Mouse (Mus musculus): ENCODE results near the gene Bms1. TPM values are rescaled to one million over a fixed set of nuclear protein-coding genes. Genes with fewer than 3 reads are reported as not detected.

Gene Bms1
- 14.1 and 24.4 TPM in 2 replicates for polyA plus RNA-seq (2012; rRNA removed)
- polyA plus RNA-seq (2014; fragmentation: Nextera tagmentation; extraction: Ambion mirVana), result 31.1 and 35.8 TPM in 2 replicates

- peak; percentile 84; the same call in 1 of the 2 replicates for TF ChIP-seq POLR2A (IDR thresholded peaks at IDR 0.05; ENCODE audit: borderline replicate concordance, extremely low read depth, insufficient read depth, insufficient read length)
- Histone ChIP-seq H3K4me1 (ENCODE audit: control insufficient read depth, insufficient read depth, low read length) (peaks cover 7% of the 10 kb centered on the region), H3K4me3 (replicated peaks; ENCODE audit: low read length) (peak within 1 kb of the TSS; percentile 100), H3K4me2 (replicated peaks; ENCODE audit: low read depth, low read length, severe bottlenecking) (peak within 1 kb of the TSS; percentile 64), H3K27ac (replicated peaks; ENCODE audit: low read depth, low read length) (peak within 1 kb of the TSS; percentile 78), H3K9ac (ENCODE audit: low read depth, low read length, severe bottlenecking) (peak within 1 kb of the TSS; percentile 86), H3K36me3 (ENCODE audit: control insufficient read depth, insufficient read depth, low read length) (peaks cover 29% of the 10 kb centered on the region), H3K27me3 (ENCODE audit: control insufficient read depth, insufficient read depth, low read length) (no peaks in the 10 kb centered on the region), H3K9me3 (ENCODE audit: control insufficient read depth, low read length) (no peaks in the 10 kb centered on the region)
- ATAC-seq (ENCODE audit: low FRiP score, low read depth) (peak; percentile 98), DNase-seq (ENCODE audit: low spot score) (peak; percentile 98)
- under 1% methylated on average over 61 of the region's 67 CpGs for WGBS
These were observed at the start of gene Bms1 for GRCm38 (mm10) chr6:118419050-118419920. Bms1 (minus strand) TSS chr6:118419474.

GRCm38 (mm10) chr6:118462069-118462705, 42.9 kb upstream of the Bms1 start:
- Histone ChIP-seq H3K4me2 (replicated peaks; ENCODE audit: low read depth, low read length, severe bottlenecking) (no peak overlapping the region), H3K27ac (replicated peaks; ENCODE audit: low read depth, low read length) (no peak overlapping the region), H3K27me3 (ENCODE audit: control insufficient read depth, insufficient read depth, low read length) (no peaks in the 10 kb centered on the region), H3K36me3 (ENCODE audit: control insufficient read depth, insufficient read depth, low read length) (peaks cover 38% of the 10 kb centered on the region), H3K9me3 (ENCODE audit: control insufficient read depth, low read length) (no peaks in the 10 kb centered on the region), H3K4me3 (replicated peaks; ENCODE audit: low read length) (no peak overlapping the region), H3K9ac (ENCODE audit: low read depth, low read length, severe bottlenecking) (no peak overlapping the region), H3K4me1 (ENCODE audit: control insufficient read depth, insufficient read depth, low read length) (no peaks in the 10 kb centered on the region)
- WGBS, result 86% methylated on average over 15 of the region's 15 CpGs
- no peak for TF ChIP-seq POLR2A (IDR thresholded peaks at IDR 0.05; ENCODE audit: borderline replicate concordance, extremely low read depth, insufficient read depth, insufficient read length)
- no peak for ATAC-seq (ENCODE audit: low FRiP score, low read depth)
- no peak for DNase-seq (ENCODE audit: low spot score)

DNA sequence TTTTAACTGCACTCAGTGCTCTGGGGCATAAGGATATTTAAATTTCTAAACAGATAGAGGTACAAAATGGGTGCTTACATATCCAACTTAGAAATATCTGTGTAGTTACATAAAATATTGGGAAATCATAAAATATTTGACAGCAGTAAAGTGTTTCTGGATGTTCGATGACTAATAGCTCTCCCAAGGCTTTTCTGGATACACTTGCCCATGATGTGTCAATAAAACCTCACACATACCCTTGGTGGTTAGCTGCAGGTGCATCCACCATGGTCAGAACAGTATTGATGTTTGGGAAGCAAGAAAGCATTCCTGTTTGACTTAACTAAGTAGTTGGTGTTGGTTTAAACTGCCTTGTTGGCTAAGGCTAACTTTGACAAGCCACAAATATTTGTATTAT, 38.5 kb upstream of the Bms1 start:
- H3K4me2 ChIP-seq (replicated peaks; ENCODE audit: low read depth, low read length, severe bottlenecking), result no peak overlapping the region
- no peaks in the 10 kb centered on the region for H3K9me3 ChIP-seq (ENCODE audit: control insufficient read depth, low read length)
- DNase-seq (ENCODE audit: low spot score), result no peak
- 93% methylated on average over 1 of the region's 1 CpGs for WGBS
- no peak overlapping the region for H3K9ac ChIP-seq (ENCODE audit: low read depth, low read length, severe bottlenecking)
- H3K27ac ChIP-seq (replicated peaks; ENCODE audit: low read depth, low read length), result no peak overlapping the region
- H3K4me3 ChIP-seq (replicated peaks; ENCODE audit: low read length), result no peak overlapping the region
- H3K4me1 ChIP-seq (ENCODE audit: control insufficient read depth, insufficient read depth, low read length), result peaks cover 8% of the 10 kb centered on the region
- ATAC-seq (ENCODE audit: low FRiP score, low read depth), result no peak
- H3K27me3 ChIP-seq (ENCODE audit: control insufficient read depth, insufficient read depth, low read length), result no peaks in the 10 kb centered on the region
- H3K36me3 ChIP-seq (ENCODE audit: control insufficient read depth, insufficient read depth, low read length), result peaks cover 8% of the 10 kb centered on the region
- TF ChIP-seq POLR2A (IDR thresholded peaks at IDR 0.05; ENCODE audit: borderline replicate concordance, extremely low read depth, insufficient read depth, insufficient read length), result no peak

- ATAC-seq (ENCODE audit: low FRiP score, low read depth) (peak; percentile 95), DNase-seq (ENCODE audit: low spot score) (peak; percentile 90)
- Histone ChIP-seq H3K4me3 (replicated peaks; ENCODE audit: low read length) (peak within 1 kb of the TSS; percentile 82), H3K4me1 (ENCODE audit: control insufficient read depth, insufficient read depth, low read length) (peaks cover 8% of the 10 kb centered on the region), H3K4me2 (replicated peaks; ENCODE audit: low read depth, low read length, severe bottlenecking) (peak within 1 kb of the TSS; percentile 75), H3K27ac (replicated peaks; ENCODE audit: low read depth, low read length) (peak within 1 kb of the TSS; percentile 97), H3K9me3 (ENCODE audit: control insufficient read depth, low read length) (no peaks in the 10 kb centered on the region), H3K27me3 (ENCODE audit: control insufficient read depth, insufficient read depth, low read length) (no peaks in the 10 kb centered on the region), H3K9ac (ENCODE audit: low read depth, low read length, severe bottlenecking) (peak within 1 kb of the TSS; percentile 95), H3K36me3 (ENCODE audit: control insufficient read depth, insufficient read depth, low read length) (peaks cover 14% of the 10 kb centered on the region; the same call in 1 of the 2 replicates)
- peak; percentile 93; the same call in 1 of the 2 replicates for TF ChIP-seq POLR2A (IDR thresholded peaks at IDR 0.05; ENCODE audit: borderline replicate concordance, extremely low read depth, insufficient read depth, insufficient read length)
- 2% methylated on average over 43 of the region's 43 CpGs for WGBS
These were observed 35.9 kb upstream of the Bms1 start, which contains the start of gene Zfp248 for GRCm38 (mm10) chr6:118455042-118455631. Zfp248 (minus strand) TSS chr6:118455528.

DNA sequence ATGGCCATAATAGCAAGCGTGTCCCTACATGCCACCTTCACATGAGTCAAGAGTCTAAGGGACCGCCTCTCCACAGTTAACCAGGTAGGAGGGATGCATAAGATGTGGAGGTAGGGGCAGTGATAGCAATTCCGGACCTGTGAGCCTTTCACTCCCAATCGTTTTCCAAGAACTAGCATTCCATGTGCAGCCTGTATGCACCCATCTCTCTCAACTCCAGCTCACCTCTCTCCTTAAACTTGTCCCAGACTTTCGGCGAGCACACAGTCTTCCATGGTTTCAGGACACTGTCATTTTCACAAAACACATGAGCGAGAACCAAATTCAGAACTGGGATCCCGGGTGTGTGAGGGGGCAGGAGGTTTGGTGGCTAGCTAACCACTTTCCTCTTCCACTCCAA, 35.2 kb upstream of the Bms1 start:
- H3K9me3 ChIP-seq (ENCODE audit: control insufficient read depth, low read length), result no peaks in the 10 kb centered on the region
- ATAC-seq (ENCODE audit: low FRiP score, low read depth), result no peak
- 32% methylated on average over 8 of the region's 8 CpGs for WGBS
- H3K9ac ChIP-seq (ENCODE audit: low read depth, low read length, severe bottlenecking), result peak overlapping the region; percentile 95
- peaks cover 8% of the 10 kb centered on the region for H3K4me1 ChIP-seq (ENCODE audit: control insufficient read depth, insufficient read depth, low read length)
- TF ChIP-seq POLR2A (IDR thresholded peaks at IDR 0.05; ENCODE audit: borderline replicate concordance, extremely low read depth, insufficient read depth, insufficient read length), result no peak
- peak overlapping the region; percentile 97; the same call in 1 of the 2 replicates for H3K27ac ChIP-seq (replicated peaks; ENCODE audit: low read depth, low read length)
- H3K4me3 ChIP-seq (replicated peaks; ENCODE audit: low read length), result peak overlapping the region; percentile 82
- peak overlapping the region; percentile 75 for H3K4me2 ChIP-seq (replicated peaks; ENCODE audit: low read depth, low read length, severe bottlenecking)
- no peak for DNase-seq (ENCODE audit: low spot score)
- H3K36me3 ChIP-seq (ENCODE audit: control insufficient read depth, insufficient read depth, low read length), result peaks cover 14% of the 10 kb centered on the region; the same call in 1 of the 2 replicates
- no peaks in the 10 kb centered on the region for H3K27me3 ChIP-seq (ENCODE audit: control insufficient read depth, insufficient read depth, low read length)
